Mouse (Mus musculus) spleen, postnatal 14 days (tissue): ENCODE results near the gene Rab3il1.
A peak's percentile ranks its signal among the peaks of the same experiment; 100 is the strongest.

ENCODE experiments used
- DNase-seq, 2 experiments: peaks; one replicate each; pipeline ENCODE4 v3.0.0; 2021 to 2022; ENCODE audit warnings: low spot score in 2 of 2

Rab3il1 gene

GRCm38 (mm10) chr19:10041388-10042148 is 40.1 kb downstream of the Rab3il1 start, which contains the start of gene Fads3:
Fads3 (plus strand) TSS chr19:10041569.
- DNase-seq = peak; percentile 56 to 65

GRCm38 (mm10) chr19:10042232-10042631 is 40.8 kb downstream of the Rab3il1 start:
- peak; percentile 42 to 47 for DNase-seq

GRCm38 (mm10) chr19:10042816-10043215 is 41.3 kb downstream of the Rab3il1 start:
- DNase-seq = no peak

- DNase-seq = no peak
These were observed 42.2 kb downstream of the Rab3il1 start for GRCm38 (mm10) chr19:10043643-10044042.

- DNase-seq = no peak
These were observed 44.2 kb downstream of the Rab3il1 start for GRCm38 (mm10) chr19:10045707-10046106.

- DNase-seq = no peak
These were observed 44.9 kb downstream of the Rab3il1 start for GRCm38 (mm10) chr19:10046346-10046745.

GRCm38 (mm10) chr19:10046983-10047382 is 45.5 kb downstream of the Rab3il1 start:
- no peak for DNase-seq

GRCm38 (mm10) chr19:10049533-10049932 is 48.1 kb downstream of the Rab3il1 start:
- DNase-seq = no peak

- no peak for DNase-seq
These were observed 49.0 kb downstream of the Rab3il1 start for GRCm38 (mm10) chr19:10050438-10050837.

- no peak for DNase-seq
These were observed 51.2 kb downstream of the Rab3il1 start for GRCm38 (mm10) chr19:10052698-10053097.

- DNase-seq = no peak
These were observed 52.3 kb downstream of the Rab3il1 start for GRCm38 (mm10) chr19:10053692-10054260.

GRCm38 (mm10) chr19:10054361-10055075 is 53.0 kb downstream of the Rab3il1 start:
- no peak for DNase-seq

GRCm38 (mm10) chr19:10055261-10055660 is 53.8 kb downstream of the Rab3il1 start:
- no peak for DNase-seq

- DNase-seq = no peak
These were observed 54.6 kb downstream of the Rab3il1 start for GRCm38 (mm10) chr19:10055783-10056660.

GRCm38 (mm10) chr19:10056686-10057085 is 55.2 kb downstream of the Rab3il1 start:
- no peak for DNase-seq

- no peak for DNase-seq
These were observed 56.2 kb downstream of the Rab3il1 start for GRCm38 (mm10) chr19:10057486-10058351.

GRCm38 (mm10) chr19:10058352-10058825 is 56.9 kb downstream of the Rab3il1 start:
- no peak for DNase-seq

GRCm38 (mm10) chr19:10058876-10059427 is 57.5 kb downstream of the Rab3il1 start:
- DNase-seq = no peak

GRCm38 (mm10) chr19:10059911-10060567 is 58.6 kb downstream of the Rab3il1 start:
- DNase-seq = no peak
